Mouse (Mus musculus): ENCODE results near the gene Serpind1. TPM values are rescaled to one million over a fixed set of nuclear protein-coding genes. Genes with fewer than 3 reads are reported as not detected.

The Serpind1 gene
- polyA plus RNA-seq, 1 experiment from 2014 or later, result 0.88 TPM

- no peak for ATAC-seq (ENCODE audit: extremely low read depth, insufficient number of reproducible peaks, low FRiP score, low TSS enrichment)
- WGBS, result 83% methylated on average over 6 of the region's 6 CpGs
- H3K27ac ChIP-seq (replicated peaks), result no peak overlapping the region
- H3K4me1 ChIP-seq, result no peaks in the 10 kb centered on the region
- peaks cover 84% of the 10 kb centered on the region for H3K36me3 ChIP-seq
- H3K4me2 ChIP-seq, result no peak overlapping the region
- no peak overlapping the region for H3K9ac ChIP-seq
- H3K4me3 ChIP-seq, result no peak overlapping the region
- H3K27me3 ChIP-seq (replicated peaks), result no peaks in the 10 kb centered on the region
- no peaks in the 10 kb centered on the region for H3K9me3 ChIP-seq
Measured at GRCm38 (mm10) chr16:17356031-17356430, 24.9 kb downstream of the Serpind1 start.

GRCm38 (mm10) chr16:17358787-17359186, 27.6 kb downstream of the Serpind1 start:
- WGBS, result 94% methylated on average over 4 of the region's 4 CpGs
- Histone ChIP-seq H3K27ac (replicated peaks) (no peak overlapping the region), H3K27me3 (replicated peaks) (no peaks in the 10 kb centered on the region), H3K4me2 (no peak overlapping the region), H3K36me3 (peaks cover 77% of the 10 kb centered on the region), H3K9ac (no peak overlapping the region), H3K4me3 (no peak overlapping the region), H3K9me3 (no peaks in the 10 kb centered on the region), H3K4me1 (no peaks in the 10 kb centered on the region)
- ATAC-seq (ENCODE audit: extremely low read depth, insufficient number of reproducible peaks, low FRiP score, low TSS enrichment), result no peak

- no peaks in the 10 kb centered on the region for H3K27me3 ChIP-seq (replicated peaks)
- peak overlapping the region; percentile 37 for H3K27ac ChIP-seq (replicated peaks)
- H3K9ac ChIP-seq, result no peak overlapping the region
- no peaks in the 10 kb centered on the region for H3K9me3 ChIP-seq
- no peak overlapping the region for H3K4me2 ChIP-seq
- ATAC-seq (ENCODE audit: extremely low read depth, insufficient number of reproducible peaks, low FRiP score, low TSS enrichment), result no peak
- peaks cover 6% of the 10 kb centered on the region for H3K4me1 ChIP-seq
- 74% methylated on average over 4 of the region's 4 CpGs for WGBS
- no peak overlapping the region for H3K4me3 ChIP-seq
- peaks cover 62% of the 10 kb centered on the region for H3K36me3 ChIP-seq
Measured at GRCm38 (mm10) chr16:17382306-17382705, 51.1 kb downstream of the Serpind1 start.

GRCm38 (mm10) chr16:17383594-17384326, 52.6 kb downstream of the Serpind1 start:
- Histone ChIP-seq H3K4me2 (no peak overlapping the region), H3K4me1 (peaks cover 6% of the 10 kb centered on the region), H3K4me3 (no peak overlapping the region), H3K9ac (no peak overlapping the region), H3K27ac (replicated peaks) (no peak overlapping the region), H3K9me3 (no peaks in the 10 kb centered on the region), H3K36me3 (peaks cover 55% of the 10 kb centered on the region), H3K27me3 (replicated peaks) (no peaks in the 10 kb centered on the region)
- 77% methylated on average over 2 of the region's 2 CpGs for WGBS
- ATAC-seq (ENCODE audit: extremely low read depth, insufficient number of reproducible peaks, low FRiP score, low TSS enrichment), result no peak

- 0 out of 2 replicates have a peak, but pooled peaks cover 6% of the 10 kb centered on the region for H3K4me1 ChIP-seq
- H3K4me2 ChIP-seq, result no peak overlapping the region
- no peaks in the 10 kb centered on the region for H3K27me3 ChIP-seq (replicated peaks)
- 0 out of 2 replicates have a peak, but pooled peaks cover 2% of the 10 kb centered on the region for H3K9me3 ChIP-seq
- peaks cover 29% of the 10 kb centered on the region for H3K36me3 ChIP-seq
- no peak overlapping the region for H3K4me3 ChIP-seq
- 69% methylated on average over 4 of the region's 4 CpGs for WGBS
- no peak for ATAC-seq (ENCODE audit: extremely low read depth, insufficient number of reproducible peaks, low FRiP score, low TSS enrichment)
- no peak overlapping the region for H3K9ac ChIP-seq
- H3K27ac ChIP-seq (replicated peaks), result no peak overlapping the region
Measured at GRCm38 (mm10) chr16:17392784-17393183, 61.6 kb downstream of the Serpind1 start.

Other genes starting within 250 kb of the Serpind1 start
- 99.4 and 109 TPM in 2 replicates for gene Ppil2, start 220.1 kb upstream of the Serpind1 start, polyA plus RNA-seq (2015; fragmentation: Nextera tagmentation; extraction: Ambion mirVana)
- gene 2610318N02Rik, start 206.2 kb upstream of the Serpind1 start, polyA plus RNA-seq (2015; fragmentation: Nextera tagmentation; extraction: Ambion mirVana), result 29.2 and 30.6 TPM in 2 replicates
- gene Sdf2l1, start 199.0 kb upstream of the Serpind1 start, polyA plus RNA-seq (2015; fragmentation: Nextera tagmentation; extraction: Ambion mirVana), result 53.0 and 70.2 TPM in 2 replicates
- gene Ydjc, start 186.8 kb upstream of the Serpind1 start, polyA plus RNA-seq (2015; fragmentation: Nextera tagmentation; extraction: Ambion mirVana), result 3.9 and 5.1 TPM in 2 replicates
- 0.23 and 0.27 TPM in 2 replicates for gene Ccdc116, start 184.1 kb upstream of the Serpind1 start, polyA plus RNA-seq (2015; fragmentation: Nextera tagmentation; extraction: Ambion mirVana)
- 292 and 303 TPM in 2 replicates for gene Ube2l3, start 128.7 kb upstream of the Serpind1 start, polyA plus RNA-seq (2015; fragmentation: Nextera tagmentation; extraction: Ambion mirVana)
- gene Rimbp3, start 122.8 kb upstream of the Serpind1 start, polyA plus RNA-seq (2015; fragmentation: Nextera tagmentation; extraction: Ambion mirVana), result 0.17 and 0.18 TPM in 2 replicates
- gene Hic2, start 97.8 kb upstream of the Serpind1 start, polyA plus RNA-seq (2015; fragmentation: Nextera tagmentation; extraction: Ambion mirVana), result 4.1 and 4.6 TPM in 2 replicates
- gene Tmem191c, start 55.3 kb upstream of the Serpind1 start, polyA plus RNA-seq (2015; fragmentation: Nextera tagmentation; extraction: Ambion mirVana), result 7.0 and 7.6 TPM in 2 replicates
- gene Snap29, start 74.6 kb downstream of the Serpind1 start, polyA plus RNA-seq (2015; fragmentation: Nextera tagmentation; extraction: Ambion mirVana), result 11.0 and 12.0 TPM in 2 replicates
- gene Pi4ka, start 74.9 kb downstream of the Serpind1 start, polyA plus RNA-seq (2015; fragmentation: Nextera tagmentation; extraction: Ambion mirVana), result 26.7 and 29.0 TPM in 2 replicates
- gene Crkl, start 120.6 kb downstream of the Serpind1 start, polyA plus RNA-seq (2015; fragmentation: Nextera tagmentation; extraction: Ambion mirVana), result 42.8 and 46.0 TPM in 2 replicates
- 0.88 and 1.0 TPM in 2 replicates for gene Aifm3, start 158.2 kb downstream of the Serpind1 start, polyA plus RNA-seq (2015; fragmentation: Nextera tagmentation; extraction: Ambion mirVana)
- gene Lztr1, start 177.3 kb downstream of the Serpind1 start, polyA plus RNA-seq (2015; fragmentation: Nextera tagmentation; extraction: Ambion mirVana), result 49.9 and 55.7 TPM in 2 replicates
- 31.7 and 35.4 TPM in 2 replicates for gene Thap7, start 199.8 kb downstream of the Serpind1 start, polyA plus RNA-seq (2015; fragmentation: Nextera tagmentation; extraction: Ambion mirVana)
- 0.19 TPM in 2 replicates for gene Lrrc74b, start 229.9 kb downstream of the Serpind1 start, polyA plus RNA-seq (2015; fragmentation: Nextera tagmentation; extraction: Ambion mirVana)
- gene P2rx6, start 230.5 kb downstream of the Serpind1 start, polyA plus RNA-seq (2015; fragmentation: Nextera tagmentation; extraction: Ambion mirVana), result 0.65 and 0.79 TPM in 2 replicates